Mouse (Mus musculus): Measurements from ENCODE around the gene Tceal8. TPM values are rescaled to one million over a fixed set of nuclear protein-coding genes. Genes with fewer than 3 reads are reported as not detected.

Tceal8 gene
- total RNA-seq, 4 experiments from 2014 or later: 3.7 to 6.0 (median 5.1) TPM

GRCm38 (mm10) chrX:136135559-136135958 is 36.6 kb downstream of the Tceal8 start:
- DNase-seq (ENCODE audit: low spot score in 2 of 2): no peak

GRCm38 (mm10) chrX:136127744-136128064 is 44.4 kb downstream of the Tceal8 start:
- DNase-seq (ENCODE audit: low spot score in 2 of 2): no peak

GRCm38 (mm10) chrX:136127038-136127743 is 45.0 kb downstream of the Tceal8 start:
- no peak for DNase-seq (ENCODE audit: low spot score in 2 of 2)

Small RNA genes lying within 50 kb of the gene (microRNA-seq; reads per million reads assigned to microRNA genes)
- gene Mir6383: not detected

Other genes with a start within 250 kb of the Tceal8 start
- gene Arxes2, start 178.5 kb downstream of the Tceal8 start, total RNA-seq (2022): 1 to 10 TPM in 1 of 4 experiments, under 1 TPM in 2, not detected in 1; 0.29 to 1.9 (median 0.82) TPM
- under 1 TPM in 1 of 4 experiments, not detected in 3; 0.63 TPM for gene Arxes1, start 139.0 kb downstream of the Tceal8 start, total RNA-seq (2022)
- under 1 TPM in 1 of 4 experiments, not detected in 3; 0.43 TPM for gene Bex2, start 104.1 kb downstream of the Tceal8 start, total RNA-seq (2022)
- not detected for gene Nxf3, start 87.1 kb downstream of the Tceal8 start, total RNA-seq (2022)
- not detected for gene Bex4, start 33.3 kb downstream of the Tceal8 start, total RNA-seq (2022)
- gene Tceal5, start 31.5 kb upstream of the Tceal8 start, total RNA-seq (2022): 10 to 100 TPM; 16.4 to 26.5 (median 22.0) TPM
- gene Tceal7, start 42.4 kb upstream of the Tceal8 start, total RNA-seq (2022): 10 to 100 TPM; 21.4 to 28.6 (median 23.1) TPM
- gene Bex1, start 43.2 kb upstream of the Tceal8 start, total RNA-seq (2022): 10 to 100 TPM; 18.0 to 35.6 (median 25.9) TPM
- 10 to 100 TPM; 21.0 to 27.8 (median 24.2) TPM for gene Tceal9, start 72.7 kb upstream of the Tceal8 start, total RNA-seq (2022)
- 1 to 10 TPM; 1.0 to 2.0 (median 1.7) TPM for gene Bex3, start 97.9 kb upstream of the Tceal8 start, total RNA-seq (2022)